Mouse (Mus musculus): ENCODE results near the gene Casp8ap2.

The Casp8ap2 gene

GRCm38 (mm10) chr4:32615034-32615881 lies at the start of gene Casp8ap2:
TSS of gene Casp8ap2 (plus strand) at chr4:32615451.
- DNase-seq (ENCODE audit: low spot score in 2 of 2): peak; percentile 96

- DNase-seq (ENCODE audit: low spot score in 2 of 2): no peak
Measured at GRCm38 (mm10) chr4:32569054-32569453, 46.2 kb upstream of the Casp8ap2 start.

GRCm38 (mm10) chr4:32569995-32570938 lies 45.0 kb upstream of the Casp8ap2 start:
- DNase-seq (ENCODE audit: low spot score in 2 of 2): peak in 1 of 2 experiments; percentile 14

GRCm38 (mm10) chr4:32570939-32571317 lies 44.3 kb upstream of the Casp8ap2 start:
- DNase-seq (ENCODE audit: low spot score in 2 of 2): no peak

- DNase-seq (ENCODE audit: low spot score in 2 of 2): no peak
Measured at GRCm38 (mm10) chr4:32571441-32571840, 43.8 kb upstream of the Casp8ap2 start.

- peak in 1 of 2 experiments; percentile 38 for DNase-seq (ENCODE audit: low spot score in 2 of 2)
Measured at GRCm38 (mm10) chr4:32572118-32572517, 43.1 kb upstream of the Casp8ap2 start.

- no peak for DNase-seq (ENCODE audit: low spot score in 2 of 2)
Measured at GRCm38 (mm10) chr4:32573586-32573985, 41.7 kb upstream of the Casp8ap2 start.

- no peak for DNase-seq (ENCODE audit: low spot score in 2 of 2)
Measured at GRCm38 (mm10) chr4:32574604-32575003, 40.6 kb upstream of the Casp8ap2 start.

GRCm38 (mm10) chr4:32575165-32575564 lies 40.1 kb upstream of the Casp8ap2 start:
- no peak for DNase-seq (ENCODE audit: low spot score in 2 of 2)

- DNase-seq (ENCODE audit: low spot score in 2 of 2): no peak
Measured at GRCm38 (mm10) chr4:32579850-32580249, 35.4 kb upstream of the Casp8ap2 start.

GRCm38 (mm10) chr4:32584181-32584580 lies 31.1 kb upstream of the Casp8ap2 start:
- no peak for DNase-seq (ENCODE audit: low spot score in 2 of 2)

- peak in 1 of 2 experiments; percentile 50 for DNase-seq (ENCODE audit: low spot score in 2 of 2)
Measured at GRCm38 (mm10) chr4:32586596-32586995, 28.7 kb upstream of the Casp8ap2 start.

GRCm38 (mm10) chr4:32587543-32587942 lies 27.7 kb upstream of the Casp8ap2 start:
- no peak for DNase-seq (ENCODE audit: low spot score in 2 of 2)

GRCm38 (mm10) chr4:32588237-32588636 lies 27.0 kb upstream of the Casp8ap2 start:
- no peak for DNase-seq (ENCODE audit: low spot score in 2 of 2)

- DNase-seq (ENCODE audit: low spot score in 2 of 2): peak in 1 of 2 experiments; percentile 9
Measured at GRCm38 (mm10) chr4:32601135-32601534, 14.1 kb upstream of the Casp8ap2 start.

GRCm38 (mm10) chr4:32602660-32603059 lies 12.6 kb upstream of the Casp8ap2 start, which contains the start of gene Gja10:
TSS of gene Gja10 (minus strand) at chr4:32602760.
- DNase-seq (ENCODE audit: low spot score in 2 of 2): no peak

- no peak for DNase-seq (ENCODE audit: low spot score in 2 of 2)
Measured at GRCm38 (mm10) chr4:32621637-32622036, 6.4 kb downstream of the Casp8ap2 start.

GRCm38 (mm10) chr4:32651669-32652068 lies 36.4 kb downstream of the Casp8ap2 start:
- DNase-seq (ENCODE audit: low spot score in 2 of 2): no peak

GRCm38 (mm10) chr4:32656146-32656904 lies 41.1 kb downstream of the Casp8ap2 start:
- DNase-seq (ENCODE audit: low spot score in 2 of 2): no peak

- peak; percentile 94 to 97 for DNase-seq (ENCODE audit: low spot score in 2 of 2)
Measured at GRCm38 (mm10) chr4:32656918-32657662, 41.8 kb downstream of the Casp8ap2 start, which contains the start of gene Mdn1. TSS of gene Mdn1 (plus strand) at chr4:32657119.

GRCm38 (mm10) chr4:32665843-32666242 lies 50.6 kb downstream of the Casp8ap2 start:
- DNase-seq (ENCODE audit: low spot score in 2 of 2): no peak
